Mouse (Mus musculus) erythroblast, embryonic 14.5 days (primary cell): Measurements from ENCODE around the gene Emc6.

Experiments used
- GATA1 ChIP-seq: IDR thresholded peaks from 2 replicates; pipeline ENCODE4 v1.6.1; 2012; ENCODE audit warnings: low read length, inconsistent platforms, mixed read lengths
- TAL1 ChIP-seq: IDR thresholded peaks from 3 replicates; pipeline ENCODE4 v1.6.1; 2012; ENCODE audit warnings: low read length, inconsistent platforms, mixed read lengths

DNA sequence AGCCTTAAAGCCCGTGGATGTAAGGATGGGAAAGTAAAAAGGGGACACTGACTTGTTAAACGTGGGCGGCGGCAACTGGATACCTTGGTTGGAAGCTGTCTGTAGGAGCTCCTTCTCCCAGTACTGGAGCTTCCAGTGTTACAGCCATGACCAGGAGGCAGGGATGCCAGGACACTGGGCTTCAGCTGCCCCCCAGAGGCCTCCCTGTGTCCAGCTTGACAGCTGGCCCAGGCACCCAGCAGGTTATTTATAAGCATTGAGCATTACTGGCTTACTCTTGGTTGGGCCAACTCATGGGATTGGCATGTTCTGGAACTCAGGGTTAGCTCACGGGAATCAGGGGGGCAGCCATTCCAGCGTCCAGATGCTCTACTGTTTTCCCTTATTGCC is 16.0 kb downstream of the Emc6 start:
- TF ChIP-seq GATA1 = no peak
- TF ChIP-seq TAL1 = no peak
